Mouse (Mus musculus): Measurements from ENCODE around the gene Slc25a48.

DNA sequence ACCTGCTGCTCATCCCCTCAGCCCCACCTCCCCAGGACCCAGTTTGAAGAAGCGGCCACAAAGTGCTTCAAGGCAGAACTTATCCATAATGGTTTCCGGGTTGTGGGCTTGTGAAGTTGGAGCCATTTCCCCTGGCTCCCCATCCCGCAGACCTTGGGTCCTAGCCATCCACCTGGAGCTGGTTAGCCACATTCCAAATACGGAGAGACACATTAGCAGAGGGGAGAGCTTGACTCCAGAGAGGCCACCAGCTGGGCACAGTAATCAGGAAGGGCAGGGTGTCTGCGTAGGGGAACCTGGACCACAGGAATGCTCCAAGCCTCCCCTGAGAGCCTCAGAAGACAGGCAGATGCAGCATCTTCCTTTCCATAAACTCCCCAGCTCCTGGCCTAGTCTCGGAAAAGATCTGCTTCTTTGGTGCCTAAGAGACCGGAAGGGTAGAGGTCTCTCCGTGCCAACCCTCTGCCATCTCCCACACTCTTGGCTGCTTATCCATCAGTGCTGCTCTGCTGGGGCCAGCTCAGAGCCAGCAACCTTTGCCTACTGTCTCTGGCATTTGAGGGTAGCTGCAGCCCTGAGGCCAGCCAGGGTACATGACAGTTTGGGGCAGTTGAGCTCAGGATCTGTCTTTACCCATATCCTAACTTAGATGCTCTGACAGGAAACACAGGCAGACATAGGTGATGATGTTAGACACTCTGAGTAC lies 34.6 kb upstream of the Slc25a48 start:
- TF ChIP-seq CTCF (IDR thresholded peaks at IDR 0.05; ENCODE audit: extremely low read depth, insufficient read length, insufficient replicate concordance, low read depth, low read length) (no peak), POLR2A (IDR thresholded peaks at IDR 0.05; ENCODE audit: low read depth, low read length) (no peak)

All from small intestine, adult 2 months (tissue).